Mouse (Mus musculus) CH12.LX (cell line): Measurements from ENCODE around the gene Pcnx4. TPM values are rescaled to one million over a fixed set of nuclear protein-coding genes. Genes with fewer than 3 reads are reported as not detected.

Experiments
- DNase-seq: peaks from one replicate; pipeline ENCODE4 v3.0.0-alpha.2; 2013; ENCODE audit errors: extremely low read depth
- H3K27ac ChIP-seq: 2 replicates; pipeline ENCODE4 v1.5.1; 2012; ENCODE audit warnings: low read depth, mild to moderate bottlenecking, control low read depth, moderate library complexity; ENCODE audit not compliant: insufficient read depth
- H3K27me3 ChIP-seq: replicated peaks from 2 replicates; pipeline ENCODE3; 2012; ENCODE audit warnings: inconsistent platforms
- H3K36me3 ChIP-seq, 2 experiments: replicated peaks in 1 of 2; 2 replicates each; pipeline versions ENCODE3 to v1.6.1; 2012; ENCODE audit warnings: inconsistent platforms in 1 of 2, low read length in 1 of 2, mild to moderate bottlenecking in 1 of 2, mixed read lengths in 1 of 2, moderate library complexity in 1 of 2; ENCODE audit not compliant: control insufficient read depth in 1 of 2, insufficient read depth in 1 of 2
- H3K4me1 ChIP-seq, 2 experiments: 2 replicates each; pipeline ENCODE4 v1.6.1; 2012; ENCODE audit warnings: inconsistent platforms in 1 of 2, moderate library complexity in 1 of 2; ENCODE audit not compliant: insufficient read depth in 2 of 2, control insufficient read depth in 1 of 2
- H3K4me2 ChIP-seq: 2 replicates; pipeline ENCODE4 v1.6.1; 2012; ENCODE audit warnings: low read depth, mild to moderate bottlenecking, control low read depth; ENCODE audit not compliant: poor library complexity, insufficient read depth, severe bottlenecking
- H3K4me3 ChIP-seq, 3 experiments: fragments of 150-350 bp in 1 of 3; sonication (generic) in 1 of 3; replicated peaks in 1 of 3; 2 replicates each; pipeline versions ENCODE3 to v1.5.1; 2011 to 2012; ENCODE audit warnings: low read depth in 2 of 3, low read length in 2 of 3, mild to moderate bottlenecking in 2 of 3, moderate library complexity in 2 of 3, control low read depth in 1 of 3, improper control_type of control experiment in 1 of 3, inconsistent platforms in 1 of 3, mixed read lengths in 1 of 3; ENCODE audit not compliant: poor library complexity in 1 of 3
- H3K79me2 ChIP-seq: replicated peaks from 2 replicates; pipeline ENCODE4 v1.6.1; 2012; ENCODE audit warnings: mild to moderate bottlenecking, moderate library complexity; ENCODE audit not compliant: control insufficient read depth, poor library complexity, insufficient read depth, severe bottlenecking; ENCODE audit errors: extremely low read depth
- H3K9ac ChIP-seq: 2 replicates; pipeline ENCODE4 v1.6.1; 2012; ENCODE audit warnings: low read depth, mild to moderate bottlenecking, control low read depth, moderate library complexity; ENCODE audit not compliant: insufficient read depth
- H3K9me3 ChIP-seq: replicated peaks from 2 replicates; pipeline ENCODE3; 2012; ENCODE audit warnings: low read length, inconsistent platforms, mixed read lengths
- ETS1 ChIP-seq: conservative IDR thresholded peaks from 2 replicates; pipeline ENCODE4 v1.6.1; 2012; ENCODE audit warnings: low read depth, mild to moderate bottlenecking, inconsistent platforms, low read length, improper control_type of control experiment, moderate library complexity
- JUN ChIP-seq: IDR thresholded peaks from 2 replicates; pipeline ENCODE4 v1.6.1; 2011; ENCODE audit warnings: low read depth, mild to moderate bottlenecking, low read length, improper control_type of control experiment, moderate library complexity; ENCODE audit not compliant: insufficient read depth
- MAZ ChIP-seq: IDR thresholded peaks from 2 replicates; pipeline ENCODE4 v1.6.1; 2012; ENCODE audit warnings: low read depth, mild to moderate bottlenecking, inconsistent platforms, low read length, improper control_type of control experiment, moderate library complexity
- MEF2A ChIP-seq: IDR thresholded peaks from 2 replicates; pipeline ENCODE4 v1.6.1; 2014; ENCODE audit warnings: low read depth, mild to moderate bottlenecking, inconsistent platforms, low read length, improper control_type of control experiment, borderline replicate concordance
- NRF1 ChIP-seq: IDR thresholded peaks from 2 replicates; pipeline ENCODE4 v1.6.1; 2014; ENCODE audit warnings: low read depth, mild to moderate bottlenecking, inconsistent platforms, low read length, improper control_type of control experiment, moderate library complexity
- PAX5 ChIP-seq: IDR thresholded peaks from 2 replicates; pipeline ENCODE4 v1.6.1; 2012; ENCODE audit warnings: low read length, inconsistent platforms, mixed read lengths
- POLR2A ChIP-seq: IDR thresholded peaks from 2 replicates; pipeline ENCODE4 v1.6.1; 2011; ENCODE audit warnings: low read depth, mild to moderate bottlenecking, improper control_type of control experiment, low read length
- RAD21 ChIP-seq: IDR thresholded peaks from 2 replicates; pipeline ENCODE4 v1.6.1; 2011; ENCODE audit warnings: low read depth, mild to moderate bottlenecking, low read length, improper control_type of control experiment, moderate library complexity
- RCOR1 ChIP-seq: conservative IDR thresholded peaks from 2 replicates; pipeline ENCODE4 v1.6.1; 2012; ENCODE audit warnings: low read depth, mild to moderate bottlenecking, inconsistent platforms, low read length, improper control_type of control experiment
- TBP ChIP-seq: conservative IDR thresholded peaks from 2 replicates; pipeline ENCODE4 v1.6.1; 2011; ENCODE audit warnings: low read depth, low read length, improper control_type of control experiment
- TCF12 ChIP-seq: IDR thresholded peaks from 2 replicates; pipeline ENCODE4 v1.6.1; 2014; ENCODE audit warnings: low read depth, mild to moderate bottlenecking, inconsistent platforms, low read length, improper control_type of control experiment
- UBTF ChIP-seq: IDR thresholded peaks from 2 replicates; pipeline ENCODE4 v1.6.1; 2012; ENCODE audit warnings: low read depth, mild to moderate bottlenecking, inconsistent platforms, low read length, improper control_type of control experiment, moderate library complexity
- USF1 ChIP-seq: IDR thresholded peaks from 2 replicates; pipeline ENCODE4 v1.6.1; 2014; ENCODE audit warnings: low read depth, mild to moderate bottlenecking, inconsistent platforms, low read length, improper control_type of control experiment
- USF2 ChIP-seq: conservative IDR thresholded peaks from 2 replicates; pipeline ENCODE4 v1.6.1; 2011; ENCODE audit warnings: low read depth, low read length, improper control_type of control experiment
- ZKSCAN1 ChIP-seq: IDR thresholded peaks from 2 replicates; pipeline ENCODE4 v1.6.1; 2012; ENCODE audit warnings: low read depth, inconsistent platforms, low read length, improper control_type of control experiment, borderline replicate concordance
- ZMIZ1 ChIP-seq: IDR thresholded peaks from 2 replicates; pipeline ENCODE4 v1.6.1; 2012; ENCODE audit warnings: low read depth, mild to moderate bottlenecking, inconsistent platforms, low read length, improper control_type of control experiment
- dilution Hi-C: fragments of 300-500 bp; cut with MboI; formaldehyde crosslinking; loops from 2 replicates; pipeline ENCODE4 v1.14.3; 2020; ENCODE audit warnings: low sequenced_read_pairs; ENCODE audit not compliant: extremely low pct_unique_long_range_greater_than_20kb, extremely low pct_ligation_motif_present
- in situ Hi-C: fragments of 300-500 bp; cut with MboI; formaldehyde crosslinking; loops from 3 replicates; pipeline ENCODE4 v1.14.3; 2019; ENCODE audit warnings: low sequenced_read_pairs, low pct_ligation_motif_present, low pct_unique_long_range_greater_than_20kb, mixed read lengths
- polyA plus RNA-seq: library from polyadenylated mRNA; unstranded; fragments of >175 nt; gene quantifications from 2 replicates; pipeline ENCODE4 v1.2.1, GENCODE M21; 2012; ENCODE audit warnings: low read depth; ENCODE audit not compliant: insufficient read length
- total RNA-seq, 2 experiments: library from RNA; depleted of rRNA; stranded (reverse); fragments of 300-350 nt in 1 of 2; fragments of >200 nt in 1 of 2; gene quantifications; 2 replicates each; pipeline ENCODE4 v1.2.3; 2012 to 2014

Pcnx4 gene
- total and polyA plus RNA-seq, 3 experiments, result 1.9 to 3.1 (median 2.1) TPM

- H3K79me2 ChIP-seq, result no peaks in the 10 kb centered on the region
- H3K36me3 ChIP-seq, result no peaks in the 10 kb centered on the region
- no peak overlapping the region for H3K4me3 ChIP-seq
- no peak for DNase-seq
- no peak overlapping the region for H3K9ac ChIP-seq
- H3K9me3 ChIP-seq, result peaks cover 7% of the 10 kb centered on the region
- no peaks in the 10 kb centered on the region for H3K4me1 ChIP-seq
- dilution Hi-C loops, result no loop called here
- TF ChIP-seq NRF1, result no peak
- no peak for TF ChIP-seq TBP
- no peak for TF ChIP-seq RCOR1
- no peak for TF ChIP-seq USF1
- no peak for TF ChIP-seq JUN
- no peak for TF ChIP-seq RAD21
- TF ChIP-seq PAX5, result no peak
- TF ChIP-seq ZMIZ1, result no peak
- TF ChIP-seq ZKSCAN1, result no peak
- TF ChIP-seq TCF12, result no peak
- TF ChIP-seq MEF2A, result no peak
- no peak for TF ChIP-seq MAZ
- in situ Hi-C loops, result no loop called here
- H3K27me3 ChIP-seq, result no peaks in the 10 kb centered on the region
- H3K27ac ChIP-seq, result no peak overlapping the region
- no peak overlapping the region for H3K4me2 ChIP-seq
Observed at GRCm38 (mm10) chr12:72612053-72612452, 75.9 kb downstream of the Pcnx4 start.

- no peak for TF ChIP-seq RAD21
- TF ChIP-seq USF2, result no peak
- TF ChIP-seq ETS1, result no peak
- no peak for TF ChIP-seq PAX5
- no peak for TF ChIP-seq RCOR1
- TF ChIP-seq POLR2A, result no peak
- no peak for TF ChIP-seq UBTF
- dilution Hi-C loops, result no loop called here
- DNase-seq, result no peak
- Histone ChIP-seq H3K9ac (no peak overlapping the region), H3K4me1 (no peaks in the 10 kb centered on the region), H3K27ac (no peak overlapping the region), H3K4me3 (no peak overlapping the region), H3K9me3 (no peaks in the 10 kb centered on the region), H3K27me3 (no peaks in the 10 kb centered on the region), H3K79me2 (no peaks in the 10 kb centered on the region), H3K4me2 (no peak overlapping the region), H3K36me3 (no peaks in the 10 kb centered on the region)
- in situ Hi-C loops, result no loop called here
Observed at GRCm38 (mm10) chr12:72620856-72621255, 84.7 kb downstream of the Pcnx4 start.
